In the genomic region with DNA sequence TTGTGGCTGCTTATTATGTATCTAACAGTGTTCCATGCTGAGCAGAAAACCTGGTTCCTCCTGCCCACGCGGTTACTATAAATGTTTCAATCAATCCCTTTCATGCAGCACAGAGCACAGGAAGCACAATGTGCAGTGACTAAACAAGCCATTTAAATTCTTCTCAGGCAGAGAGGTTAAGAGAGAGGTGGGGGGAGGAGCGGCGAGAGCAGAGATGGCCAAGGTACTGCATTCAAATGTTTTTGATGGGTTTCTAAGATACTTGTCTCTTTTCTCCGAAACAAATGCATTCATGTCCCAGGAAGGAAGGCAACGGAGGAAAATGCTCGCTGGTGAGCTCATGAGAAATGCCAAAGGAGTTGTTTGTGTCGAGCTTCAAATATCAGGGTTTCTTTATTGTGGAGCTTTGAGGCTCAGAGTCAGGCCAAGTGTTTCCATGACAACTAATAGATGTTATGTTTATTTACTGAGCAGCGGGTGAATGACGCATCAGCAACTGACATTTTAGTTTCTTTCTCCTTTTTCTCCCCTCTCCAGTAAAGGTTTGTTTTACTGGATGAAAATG, we compare ENCODE assay signal across 8 mouse cellular contexts.
DNase-seq lines count a peak whose midpoint lies in the region; ATAC-seq and TF ChIP-seq lines count a peak whose summit lies in the region.

No protein-coding gene starts in this region.

- DNase-seq in kidney, postnatal 0 days (ENCODE audit: low spot score): peak; percentile 76
- DNase-seq in kidney, adult 2 months: no peak
- DNase-seq in embryo, embryonic 9.5 days (ENCODE audit: extremely low spot score): peak; percentile 77
- peak; percentile 18 to 20 for DNase-seq in heart, postnatal 10 days
- peak; percentile 69 for DNase-seq in left cerebral cortex, adult 11 months (ENCODE audit: low spot score)
- DNase-seq in yolk sac, embryonic 10.5 days (ENCODE audit: low spot score): peak; percentile 9
- no peak for DNase-seq in spleen, postnatal 14 days (ENCODE audit: low spot score in 2 of 2)

- no peaks in the 10 kb centered on the region for H3K27me3 ChIP-seq in kidney, postnatal 0 days (ENCODE audit: insufficient read depth, low read length)
- H3K27me3 ChIP-seq in kidney, adult 2 months (replicated peaks; ENCODE audit: control insufficient read depth, insufficient read depth, low read length): no peaks in the 10 kb centered on the region; the same call in 1 of the 2 replicates
- H3K27me3 ChIP-seq in midbrain, embryonic 13.5 days: no peaks in the 10 kb centered on the region

- peak overlapping the region; percentile 30; the same call in 1 of the 2 replicates for H3K4me2 ChIP-seq in kidney, postnatal 0 days (ENCODE audit: low read length)
- H3K4me2 ChIP-seq in midbrain, embryonic 13.5 days (replicated peaks): peak overlapping the region; percentile 33

- 0 out of 2 replicates have a peak, but pooled peaks cover 7% of the 10 kb centered on the region for H3K4me1 ChIP-seq in kidney, postnatal 0 days (replicated peaks; ENCODE audit: insufficient read depth, low read length)
- H3K4me1 ChIP-seq in kidney, adult 2 months (ENCODE audit: control insufficient read depth, insufficient read depth, low read length): peaks cover 4% of the 10 kb centered on the region; the same call in 1 of the 2 replicates
- H3K4me1 ChIP-seq in midbrain, embryonic 13.5 days (replicated peaks): peaks cover 37% of the 10 kb centered on the region

- H3K36me3 ChIP-seq in kidney, postnatal 0 days (ENCODE audit: insufficient read depth, low read length): no peaks in the 10 kb centered on the region
- H3K36me3 ChIP-seq in kidney, adult 2 months (ENCODE audit: control insufficient read depth, insufficient read depth, low read length): no peaks in the 10 kb centered on the region
- no peaks in the 10 kb centered on the region for H3K36me3 ChIP-seq in midbrain, embryonic 13.5 days

- intact Hi-C loops in heart, postnatal 10 days (cut with DNase I): no loop called here

- 8% methylated on average over 10 of the region's 10 CpGs for WGBS in kidney, postnatal 0 days
- WGBS in kidney, adult 2 months: 16% methylated on average over 10 of the region's 10 CpGs
- 2% methylated on average over 10 of the region's 10 CpGs for WGBS in midbrain, embryonic 13.5 days

- no peak for TF ChIP-seq POLR2A in kidney, adult 2 months (IDR thresholded peaks at IDR 0.05; ENCODE audit: low read depth, low read length)

- H3K4me3 ChIP-seq in kidney, postnatal 0 days (replicated peaks; ENCODE audit: low read depth, low read length): no peak overlapping the region
- no peak overlapping the region for H3K4me3 ChIP-seq in kidney, adult 2 months (ENCODE audit: insufficient read depth, low read depth, low read length)
- H3K4me3 ChIP-seq in midbrain, embryonic 13.5 days (replicated peaks): no peak overlapping the region; the same call in 1 of the 2 replicates

- TF ChIP-seq CTCF in kidney, postnatal 0 days (IDR thresholded peaks at IDR 0.05; ENCODE audit: low read depth): no peak
- no peak for TF ChIP-seq CTCF in kidney, adult 2 months (conservative IDR thresholded peaks at IDR 0.05; ENCODE audit: insufficient read depth, insufficient read length, low read depth, low read length)

- H3K27ac ChIP-seq in kidney, postnatal 0 days: no peak overlapping the region
- no peak overlapping the region for H3K27ac ChIP-seq in kidney, adult 2 months (ENCODE audit: insufficient read depth, low read depth, low read length)
- peak overlapping the region; percentile 98 for H3K27ac ChIP-seq in midbrain, embryonic 13.5 days

- no peak overlapping the region for H3K9ac ChIP-seq in kidney, postnatal 0 days (ENCODE audit: low read depth, low read length)
- H3K9ac ChIP-seq in midbrain, embryonic 13.5 days (replicated peaks): 0 out of 2 replicates have a peak overlapping the region, but pooled peaks have one; percentile 42

- H3K9me3 ChIP-seq in kidney, postnatal 0 days (replicated peaks; ENCODE audit: low read length): no peaks in the 10 kb centered on the region
- no peaks in the 10 kb centered on the region for H3K9me3 ChIP-seq in midbrain, embryonic 13.5 days

- no peak for ATAC-seq in kidney, postnatal 0 days (replicated peaks; ENCODE audit: low FRiP score, low read depth)
- peak; percentile 96 for ATAC-seq in midbrain, embryonic 13.5 days

Comparison
In these comparisons a context has a peak if more than half of its experiments do, and no peak if none do; other contexts are left out.
1. DNase-seq: peak in kidney, postnatal 0 days (single experiment), embryo, embryonic 9.5 days (single experiment), heart, postnatal 10 days (2 of 2), left cerebral cortex, adult 11 months (single experiment) and yolk sac, embryonic 10.5 days (single experiment); none in kidney, adult 2 months (single experiment) and spleen, postnatal 14 days (0 of 2).